Mouse (Mus musculus): ENCODE results near the gene Aacs. TPM values are rescaled to one million over a fixed set of nuclear protein-coding genes. Genes with fewer than 3 reads are reported as not detected.
"Not testable (repeated sequence)": the region's sequence is repeated elsewhere in the genome, so short reads cannot be mapped to it uniquely, and the experiment has no call there.

The Aacs gene
- 55.1 and 59.7 TPM in 2 replicates for polyA plus RNA-seq (2012; ENCODE audit: insufficient read depth, low replicate concordance)

- peaks cover 34% of the 10 kb centered on the region for H3K36me3 ChIP-seq (replicated peaks; ENCODE audit: low read length)
- H3K27me3 ChIP-seq (replicated peaks), result no peaks in the 10 kb centered on the region
- TF ChIP-seq FLI1 (IDR thresholded peaks at IDR 0.05; ENCODE audit: low read length) (peak; percentile 55; the same call in 1 of the 2 replicates), GATA1 (IDR thresholded peaks at IDR 0.05; ENCODE audit: borderline replicate concordance, low read length) (no peak)
- peaks cover 56% of the 10 kb centered on the region for H3K4me1 ChIP-seq
- no peaks in the 10 kb centered on the region for H3K9me3 ChIP-seq
- peak within 1 kb of the TSS; percentile 98 for H3K4me3 ChIP-seq (replicated peaks)
Measured at GRCm38 (mm10) chr5:125475601-125476285, at the start of gene Aacs. Aacs (plus strand) TSS chr5:125475814.

DNA sequence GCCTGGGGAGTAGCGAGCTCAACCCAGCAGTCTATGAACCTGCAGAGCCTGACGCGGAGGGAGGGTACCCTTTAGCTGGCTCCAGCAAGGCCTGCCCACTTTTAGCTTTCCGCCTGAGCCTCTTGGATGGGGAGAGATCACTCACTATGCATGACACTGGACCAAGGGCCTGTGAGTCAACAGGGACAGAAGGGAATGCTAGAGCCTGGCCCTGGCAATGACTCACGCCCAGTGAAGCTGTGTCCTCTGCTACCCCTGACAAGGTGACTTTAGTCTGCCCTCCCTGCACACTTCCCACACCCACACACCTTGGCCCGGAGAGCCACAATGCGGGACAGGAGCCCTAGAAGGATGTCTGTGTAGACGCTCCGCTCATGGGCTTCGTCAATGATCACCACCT lies 49.3 kb upstream of the Aacs start:
- TF ChIP-seq FLI1 (IDR thresholded peaks at IDR 0.05; ENCODE audit: low read length) (no peak), GATA1 (IDR thresholded peaks at IDR 0.05; ENCODE audit: borderline replicate concordance, low read length) (no peak)
- peaks cover 23% of the 10 kb centered on the region for H3K4me1 ChIP-seq
- peaks cover 100% of the 10 kb centered on the region for H3K36me3 ChIP-seq (replicated peaks; ENCODE audit: low read length)
- H3K9me3 ChIP-seq, result no peaks in the 10 kb centered on the region
- H3K27me3 ChIP-seq (replicated peaks), result no peaks in the 10 kb centered on the region
- H3K4me3 ChIP-seq (replicated peaks), result no peak overlapping the region

- H3K36me3 ChIP-seq (replicated peaks; ENCODE audit: low read length), result peaks cover 44% of the 10 kb centered on the region
- H3K27me3 ChIP-seq (replicated peaks); H3K9me3 ChIP-seq: not testable (repeated sequence)
- H3K4me3 ChIP-seq (replicated peaks), result peak overlapping the region; percentile 9
- peaks cover 47% of the 10 kb centered on the region for H3K4me1 ChIP-seq
Measured at GRCm38 (mm10) chr5:125432324-125432723, 43.3 kb upstream of the Aacs start.

- Histone ChIP-seq H3K9me3 (no peaks in the 10 kb centered on the region), H3K36me3 (replicated peaks; ENCODE audit: low read length) (peaks cover 28% of the 10 kb centered on the region), H3K4me3 (replicated peaks) (peak within 1 kb of the TSS; percentile 98), H3K4me1 (peaks cover 48% of the 10 kb centered on the region), H3K27me3 (replicated peaks) (no peaks in the 10 kb centered on the region)
- TF ChIP-seq FLI1 (IDR thresholded peaks at IDR 0.05; ENCODE audit: low read length) (no peak), GATA1 (IDR thresholded peaks at IDR 0.05; ENCODE audit: borderline replicate concordance, low read length) (no peak)
Measured at GRCm38 (mm10) chr5:125433793-125434337, 41.7 kb upstream of the Aacs start, which contains the start of gene Dhx37. Dhx37 (minus strand) TSS chr5:125434121.

- Histone ChIP-seq H3K4me1 (peaks cover 50% of the 10 kb centered on the region), H3K36me3 (replicated peaks; ENCODE audit: low read length) (peaks cover 24% of the 10 kb centered on the region), H3K4me3 (replicated peaks) (peak overlapping the region; percentile 98)
- H3K27me3 ChIP-seq (replicated peaks); H3K9me3 ChIP-seq: not testable (repeated sequence)
Measured at GRCm38 (mm10) chr5:125434347-125434746, 41.3 kb upstream of the Aacs start.

DNA sequence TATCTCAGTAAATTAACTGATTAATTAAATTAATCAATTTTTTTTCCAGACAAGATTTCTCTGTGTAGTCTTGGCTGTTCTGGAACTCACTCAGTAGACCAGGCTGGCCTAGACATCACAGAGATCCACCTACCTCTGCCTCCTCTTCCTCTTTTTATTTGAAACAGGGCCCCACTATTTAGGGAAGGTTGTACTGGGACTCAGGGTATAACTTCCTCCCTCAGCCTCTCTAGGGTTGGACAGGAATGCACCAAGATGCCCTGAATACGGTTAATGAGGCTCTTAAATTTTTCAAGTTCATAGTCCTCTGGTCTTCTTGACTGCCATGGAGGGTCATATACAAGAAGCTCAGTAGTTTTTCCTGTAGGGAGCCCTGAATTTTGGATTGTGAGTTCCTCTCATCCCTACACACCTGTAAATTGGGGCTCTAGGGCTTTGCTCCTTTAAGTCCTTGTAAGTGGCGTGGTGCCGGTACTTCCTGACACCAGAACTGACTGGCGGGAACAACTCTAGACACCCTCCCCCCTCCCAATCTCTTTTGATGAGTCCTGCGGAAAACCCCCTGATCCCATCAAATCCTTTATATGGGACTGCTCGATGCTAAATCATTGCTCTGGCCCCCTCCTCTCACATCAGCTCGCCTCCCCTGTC lies 34.9 kb upstream of the Aacs start:
- no peaks in the 10 kb centered on the region for H3K9me3 ChIP-seq
- H3K27me3 ChIP-seq (replicated peaks), result no peaks in the 10 kb centered on the region
- peaks cover 10% of the 10 kb centered on the region for H3K36me3 ChIP-seq (replicated peaks; ENCODE audit: low read length)
- H3K4me3 ChIP-seq (replicated peaks), result peak overlapping the region; percentile 95
- TF ChIP-seq FLI1 (IDR thresholded peaks at IDR 0.05; ENCODE audit: low read length), result no peak
- TF ChIP-seq GATA1 (IDR thresholded peaks at IDR 0.05; ENCODE audit: borderline replicate concordance, low read length), result no peak
- H3K4me1 ChIP-seq, result peaks cover 49% of the 10 kb centered on the region

DNA sequence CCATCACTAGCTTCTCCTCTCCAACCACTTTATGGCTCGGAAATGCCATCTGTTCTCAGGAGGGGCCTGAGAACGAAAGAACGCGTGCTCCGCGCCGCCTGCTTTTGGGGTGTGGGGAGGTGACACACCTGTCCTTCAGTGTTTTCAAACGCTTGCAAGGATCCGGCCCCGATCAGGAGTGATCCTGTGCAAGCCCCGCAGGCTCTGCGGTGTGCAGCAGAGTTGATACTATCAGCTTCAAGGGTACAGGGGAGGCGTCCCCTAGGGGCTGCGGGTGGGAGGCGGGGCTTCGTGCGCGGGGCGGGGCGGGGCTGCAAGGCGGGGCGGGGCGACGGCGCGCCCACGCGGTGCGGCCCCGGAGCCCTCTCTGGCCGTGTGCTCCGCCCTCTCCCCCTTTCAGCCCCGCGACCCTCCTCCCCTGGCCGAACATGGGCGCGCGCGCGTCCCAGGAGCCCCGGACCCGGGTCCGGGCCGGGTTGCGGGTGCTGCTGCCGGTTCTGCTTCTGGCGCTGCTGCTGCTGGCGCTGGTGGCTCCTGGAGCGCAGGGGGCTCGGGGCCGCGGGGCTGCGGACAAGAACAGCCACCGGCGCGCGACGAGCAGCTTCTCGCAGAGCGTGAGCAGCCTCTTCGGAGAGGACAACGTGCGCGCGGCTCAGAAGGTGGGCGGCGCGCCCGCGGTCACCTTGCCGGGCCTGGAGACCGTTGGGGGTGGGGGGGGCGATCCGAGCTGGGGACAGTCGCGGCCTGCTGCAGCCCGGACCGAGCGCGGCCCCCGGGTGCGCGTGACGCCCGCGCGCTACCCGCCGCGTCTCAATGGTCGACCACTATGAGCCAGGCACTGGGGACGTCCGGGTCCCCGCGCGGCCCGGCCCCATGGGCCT lies 34.1 kb upstream of the Aacs start, which contains the start of gene Bri3bp:
Bri3bp (plus strand) TSS at position 335 of the 881 bp plus-strand sequence.
- Histone ChIP-seq H3K36me3 (replicated peaks; ENCODE audit: low read length) (peaks cover 14% of the 10 kb centered on the region), H3K9me3 (no peaks in the 10 kb centered on the region), H3K4me1 (peaks cover 56% of the 10 kb centered on the region), H3K27me3 (replicated peaks) (no peaks in the 10 kb centered on the region), H3K4me3 (replicated peaks) (peak within 1 kb of the TSS; percentile 95)
- TF ChIP-seq GATA1 (IDR thresholded peaks at IDR 0.05; ENCODE audit: borderline replicate concordance, low read length) (no peak), FLI1 (IDR thresholded peaks at IDR 0.05; ENCODE audit: low read length) (no peak)

GRCm38 (mm10) chr5:125442136-125442995 lies 33.2 kb upstream of the Aacs start:
- H3K9me3 ChIP-seq, result no peaks in the 10 kb centered on the region
- TF ChIP-seq FLI1 (IDR thresholded peaks at IDR 0.05; ENCODE audit: low read length), result no peak
- TF ChIP-seq GATA1 (IDR thresholded peaks at IDR 0.05; ENCODE audit: borderline replicate concordance, low read length), result no peak
- peak overlapping the region; percentile 95 for H3K4me3 ChIP-seq (replicated peaks)
- H3K27me3 ChIP-seq (replicated peaks), result no peaks in the 10 kb centered on the region
- peaks cover 65% of the 10 kb centered on the region for H3K4me1 ChIP-seq
- H3K36me3 ChIP-seq (replicated peaks; ENCODE audit: low read length), result peaks cover 14% of the 10 kb centered on the region

- H3K27me3 ChIP-seq (replicated peaks), result no peaks in the 10 kb centered on the region
- peaks cover 73% of the 10 kb centered on the region for H3K4me1 ChIP-seq
- H3K9me3 ChIP-seq, result no peaks in the 10 kb centered on the region
- peaks cover 14% of the 10 kb centered on the region for H3K36me3 ChIP-seq (replicated peaks; ENCODE audit: low read length)
- TF ChIP-seq FLI1 (IDR thresholded peaks at IDR 0.05; ENCODE audit: low read length), result no peak
- TF ChIP-seq GATA1 (IDR thresholded peaks at IDR 0.05; ENCODE audit: borderline replicate concordance, low read length), result no peak
- H3K4me3 ChIP-seq (replicated peaks), result peak overlapping the region; percentile 50
Measured at GRCm38 (mm10) chr5:125443335-125443734, 32.3 kb upstream of the Aacs start.
